Mouse (Mus musculus) heart, embryonic 12.5 days (tissue): ENCODE measurements at regions not wholly inside any gene's neighbourhood (a gene's known extent, or its start where the extent isn't known, plus 50 kb on each side); places are given as distances from the start of the nearest gene placed in this dataset.

Source experiments
- ATAC-seq: fragments of 200-750 bp; cut with Nextera tagmentation; 2 replicates; pipeline ENCODE4 v1.8.0; 2017; ENCODE audit warnings: moderate TSS enrichment, moderate library complexity; ENCODE audit not compliant: insufficient number of reproducible peaks, low FRiP score
- H3K27ac ChIP-seq: fragments of 300-500 bp; sonication (generic); 2 replicates; pipeline ENCODE4 v1.5.1; 2016; ENCODE audit warnings: mild to moderate bottlenecking, moderate library complexity; ENCODE audit not compliant: poor library complexity, severe bottlenecking
- H3K27me3 ChIP-seq: fragments of 300-500 bp; sonication (generic); replicated peaks from 2 replicates; pipeline ENCODE4 v1.6.1; 2016; ENCODE audit warnings: mild to moderate bottlenecking, moderate library complexity
- H3K36me3 ChIP-seq: fragments of 300-500 bp; sonication (generic); 2 replicates; pipeline ENCODE4 v1.6.1; 2016; ENCODE audit warnings: mild to moderate bottlenecking, moderate library complexity
- H3K4me1 ChIP-seq: fragments of 300-500 bp; sonication (generic); replicated peaks from 2 replicates; pipeline ENCODE4 v1.6.1; 2016; ENCODE audit warnings: mild to moderate bottlenecking
- H3K4me2 ChIP-seq: fragments of 300-500 bp; sonication (generic); 2 replicates; pipeline ENCODE4 v1.6.1; 2016; ENCODE audit warnings: mild to moderate bottlenecking, moderate library complexity
- H3K4me3 ChIP-seq: fragments of 300-500 bp; sonication (generic); 2 replicates; pipeline ENCODE4 v1.5.1; 2016; ENCODE audit warnings: mild to moderate bottlenecking
- H3K9ac ChIP-seq: fragments of 300-500 bp; sonication (generic); 2 replicates; pipeline ENCODE4 v1.6.1; 2016; ENCODE audit warnings: mild to moderate bottlenecking, moderate library complexity
- H3K9me3 ChIP-seq: fragments of 300-500 bp; sonication (generic); replicated peaks from 2 replicates; pipeline ENCODE4 v1.6.1; 2016; ENCODE audit warnings: mild to moderate bottlenecking, moderate library complexity
- WGBS: fragments of 180-500 bp; shearing (Covaris S2); methylation state at CpG from one replicate; pipeline ENCODE4 v1.1.7; 2016; 5-methylcytosine and 5-hydroxymethylcytosine counted together

GRCm38 (mm10) chr5:111675673-111676261 is 58.0 kb upstream of the Gm26897 start:
- Histone ChIP-seq H3K27ac (peak overlapping the region; percentile 76), H3K27me3 (peaks cover 25% of the 10 kb centered on the region), H3K4me3 (no peak overlapping the region), H3K9ac (no peak overlapping the region), H3K4me2 (no peak overlapping the region), H3K4me1 (peaks cover 41% of the 10 kb centered on the region), H3K9me3 (no peaks in the 10 kb centered on the region), H3K36me3 (no peaks in the 10 kb centered on the region)
- peak; percentile 83 for ATAC-seq
- WGBS: 7% methylated on average over 8 of the region's 8 CpGs

DNA sequence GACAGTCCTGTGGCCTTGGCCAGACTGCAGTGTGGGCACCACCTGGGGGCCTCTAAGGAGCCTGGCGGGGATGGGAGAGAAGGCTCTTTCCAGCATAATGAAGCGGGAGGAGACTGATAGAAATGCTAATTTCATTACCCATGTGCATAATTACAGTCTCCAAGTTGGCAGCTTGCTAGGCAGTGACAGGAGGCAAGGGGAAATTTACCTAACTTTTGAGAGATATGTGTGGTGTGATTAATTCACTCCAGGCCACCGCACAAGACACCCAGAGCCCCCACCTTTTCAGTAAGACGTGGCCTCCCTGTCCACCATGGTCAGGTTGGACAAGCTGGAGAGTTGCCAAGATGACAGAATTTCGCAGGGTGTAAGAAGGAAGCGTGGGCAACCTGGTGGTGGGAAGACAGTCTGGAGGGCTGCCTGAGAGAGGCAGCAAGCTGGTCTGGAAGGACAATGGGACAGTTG is 55.8 kb upstream of the Gm26897 start:
- no peak overlapping the region for H3K27ac ChIP-seq
- ATAC-seq: no peak
- no peak overlapping the region for H3K4me2 ChIP-seq
- H3K27me3 ChIP-seq: peaks cover 32% of the 10 kb centered on the region
- no peaks in the 10 kb centered on the region for H3K9me3 ChIP-seq
- H3K9ac ChIP-seq: no peak overlapping the region
- WGBS: 42% methylated on average over 6 of the region's 6 CpGs
- no peaks in the 10 kb centered on the region for H3K36me3 ChIP-seq
- H3K4me1 ChIP-seq: peaks cover 34% of the 10 kb centered on the region
- no peak overlapping the region for H3K4me3 ChIP-seq

DNA sequence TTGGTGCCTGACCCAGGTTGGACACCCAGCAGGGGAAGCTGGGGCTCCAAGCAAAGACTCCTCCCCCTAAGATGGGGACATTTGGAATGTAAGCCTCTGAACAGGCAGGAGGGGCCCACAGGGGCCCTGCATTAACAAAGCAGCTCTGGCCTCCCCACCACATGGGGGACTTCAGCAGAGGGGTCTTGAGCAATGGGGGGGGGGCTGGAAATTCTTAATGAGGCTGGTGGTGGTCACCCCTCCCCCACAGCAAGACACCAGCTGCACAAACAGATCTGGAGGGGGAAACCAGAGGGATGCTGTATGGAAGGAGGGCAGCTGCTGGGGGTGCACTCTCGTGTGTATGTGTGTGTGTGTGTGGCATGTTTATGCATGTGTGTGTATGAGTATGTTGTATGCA is 55.2 kb upstream of the Gm26897 start:
- H3K4me1 ChIP-seq: peaks cover 34% of the 10 kb centered on the region
- no peak overlapping the region for H3K27ac ChIP-seq
- no peaks in the 10 kb centered on the region for H3K36me3 ChIP-seq
- H3K27me3 ChIP-seq: peaks cover 37% of the 10 kb centered on the region
- no peak overlapping the region for H3K4me2 ChIP-seq
- no peak overlapping the region for H3K4me3 ChIP-seq
- no peak for ATAC-seq
- 46% methylated on average over 1 of the region's 1 CpGs for WGBS
- H3K9ac ChIP-seq: no peak overlapping the region
- no peaks in the 10 kb centered on the region for H3K9me3 ChIP-seq

DNA sequence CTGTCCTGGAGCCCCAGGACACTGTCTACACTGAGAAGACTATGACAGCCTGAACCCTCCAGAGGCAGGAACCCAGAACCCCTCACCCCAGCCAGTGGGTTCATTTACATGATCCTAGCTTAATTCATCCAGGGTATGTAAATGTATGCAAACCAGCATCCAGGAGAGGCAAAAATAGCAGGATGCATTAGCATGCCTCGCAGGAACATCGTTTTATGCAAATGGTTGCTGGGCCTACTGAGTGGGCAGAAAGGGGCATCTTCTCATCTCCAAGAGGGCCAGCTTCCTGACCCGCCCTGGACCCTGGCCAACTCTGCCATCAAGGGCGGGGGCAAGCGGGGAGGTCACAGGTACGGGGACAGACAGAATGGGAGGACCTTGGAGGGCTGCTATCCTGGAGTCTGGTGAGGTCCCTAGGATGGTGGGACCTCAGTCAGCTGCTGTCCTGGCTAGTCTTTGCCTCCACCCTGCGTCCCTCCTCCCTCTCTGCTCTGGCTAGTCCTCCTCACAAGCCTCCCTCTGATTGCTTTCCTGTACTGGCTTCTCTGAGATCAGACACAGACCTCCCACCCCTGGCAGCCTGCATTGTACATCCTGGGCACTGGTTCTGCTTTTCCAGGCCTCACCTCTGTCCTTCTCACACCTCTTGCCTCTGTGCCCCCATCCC is 52.2 kb upstream of the Gm26897 start:
- Histone ChIP-seq H3K4me1 (peaks cover 17% of the 10 kb centered on the region), H3K9ac (no peak overlapping the region), H3K9me3 (no peaks in the 10 kb centered on the region), H3K4me3 (no peak overlapping the region), H3K4me2 (no peak overlapping the region), H3K27me3 (peaks cover 44% of the 10 kb centered on the region), H3K36me3 (no peaks in the 10 kb centered on the region), H3K27ac (no peak overlapping the region)
- WGBS: 46% methylated on average over 7 of the region's 7 CpGs
- no peak for ATAC-seq

GRCm38 (mm10) chr5:111682899-111683298 is 50.8 kb upstream of the Gm26897 start:
- Histone ChIP-seq H3K9ac (no peak overlapping the region), H3K4me2 (no peak overlapping the region), H3K4me1 (peaks cover 17% of the 10 kb centered on the region), H3K27ac (no peak overlapping the region), H3K36me3 (no peaks in the 10 kb centered on the region), H3K27me3 (peaks cover 44% of the 10 kb centered on the region), H3K4me3 (no peak overlapping the region), H3K9me3 (no peaks in the 10 kb centered on the region)
- peak; percentile 54; the same call in 1 of the 2 replicates for ATAC-seq
